In the genomic region with DNA sequence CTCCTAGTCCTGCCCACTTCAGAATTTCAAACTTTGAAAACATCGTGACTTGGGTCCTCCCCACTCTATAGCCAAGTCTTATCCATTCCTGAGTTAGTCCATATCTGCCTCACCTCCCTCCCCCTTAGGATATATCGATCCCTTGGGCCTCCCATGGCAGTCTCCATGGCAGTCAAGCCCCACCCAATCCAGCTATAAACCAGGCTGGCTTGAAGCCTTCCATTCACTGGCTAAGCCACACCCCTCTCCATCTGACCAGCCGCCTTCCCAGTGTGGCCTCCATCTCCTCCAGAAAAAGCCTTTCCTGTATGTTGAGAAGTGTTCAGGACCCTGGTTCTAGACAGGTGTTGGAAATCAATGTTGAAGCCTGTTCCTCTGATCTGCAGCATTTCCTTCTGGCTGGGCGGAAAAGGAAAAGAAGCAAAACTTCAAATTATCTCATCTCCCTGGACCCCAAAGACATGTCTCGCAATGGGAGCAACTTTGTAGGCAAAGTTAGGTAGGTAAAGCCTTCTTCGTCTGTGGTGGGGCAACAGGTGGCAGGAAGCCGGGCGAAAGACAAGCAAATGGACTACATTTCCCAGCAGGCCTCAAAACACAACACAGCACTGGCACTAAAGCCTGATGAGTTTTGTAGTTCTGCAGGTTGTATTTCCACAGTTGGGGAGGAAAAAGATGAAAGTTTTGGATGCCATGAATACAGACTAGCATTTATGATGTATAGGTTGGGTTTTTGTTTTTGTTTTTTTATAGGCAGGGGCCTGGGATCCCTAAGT, we compare ENCODE assay signal across 18 mouse cellular contexts. TPM values are rescaled to one million over a fixed set of nuclear protein-coding genes. Genes with fewer than 3 reads are reported as not detected.
DNase-seq lines count a peak whose midpoint lies in the region; ATAC-seq and TF ChIP-seq lines count a peak whose summit lies in the region.
"Had no signal": no experiment of that assay in that cellular context is flagged by ENCODE, and none has a peak within 500 bp of the region (broad histone marks: within the 10 kb centered on the region; RNA-seq: fewer than 3 reads in every experiment).

No protein-coding gene starts in this region.

- no peak for TF ChIP-seq EP300 in CH12.LX (IDR thresholded peaks at IDR 0.05; ENCODE audit: low read length)

- WGBS in intestine, embryonic 14.5 days, result 74% methylated on average over 8 of the region's 8 CpGs

- TF ChIP-seq RAD21 in CH12.LX (IDR thresholded peaks at IDR 0.05; ENCODE audit: low read depth, low read length), result no peak

- in situ Hi-C loops in CH12.LX (cut with MboI; ENCODE audit: low pct_ligation_motif_present, low pct_unique_long_range_greater_than_20kb, low sequenced_read_pairs), result loop anchor here (10.0 kb wide), 1 partner anchor 65 kb away; no protein-coding TSS in a partner anchor

- H3K27me3 ChIP-seq in erythroblast, embryonic 14.5 days (ENCODE audit: control insufficient read depth), result no peaks in the 10 kb centered on the region
- no peaks in the 10 kb centered on the region for H3K27me3 ChIP-seq in CH12.LX (replicated peaks)
- no peaks in the 10 kb centered on the region for H3K27me3 ChIP-seq in intestine, embryonic 14.5 days (replicated peaks; ENCODE audit: control insufficient read depth, insufficient read depth, low read length)
- H3K27me3 ChIP-seq in splenic B cell, adult 2 months (ENCODE audit: control insufficient read depth, insufficient read depth, low read length, poor library complexity, severe bottlenecking), result no peaks in the 10 kb centered on the region
- H3K27me3 ChIP-seq: neural tube, embryonic 15.5 days had no signal

- peaks cover 74% of the 10 kb centered on the region for H3K4me1 ChIP-seq in erythroblast, embryonic 14.5 days (ENCODE audit: control insufficient read depth)
- peaks cover 7 to 25% of the 10 kb centered on the region in 2 experiments for H3K4me1 ChIP-seq in CH12.LX (ENCODE audit: control insufficient read depth in 1 of 2, insufficient read depth in 2 of 2)
- H3K4me1 ChIP-seq in intestine, embryonic 14.5 days (replicated peaks; ENCODE audit: control insufficient read depth, insufficient read depth, low read length), result peaks cover 27% of the 10 kb centered on the region

- no peak for ATAC-seq in erythroblast, adult 5-6 weeks (replicated peaks; ENCODE audit: low FRiP score, poor library complexity, severe bottlenecking)
- peak; percentile 21; the same call in 1 of the 2 replicates for ATAC-seq in intestine, embryonic 14.5 days (replicated peaks; ENCODE audit: low FRiP score, low TSS enrichment, low read depth)
- ATAC-seq: inflammation-experienced regulatory T-cells, adult 6 months had no signal

- no peak overlapping the region for H3K4me2 ChIP-seq in CH12.LX (ENCODE audit: insufficient read depth, low read depth, poor library complexity, severe bottlenecking)
- H3K4me2 ChIP-seq in intestine, embryonic 14.5 days (ENCODE audit: low read length), result no peak overlapping the region; the same call in 1 of the 2 replicates
- H3K4me2 ChIP-seq: neural tube, embryonic 15.5 days had no signal

- H3K79me2 ChIP-seq in CH12.LX (replicated peaks; ENCODE audit: control insufficient read depth, extremely low read depth, insufficient read depth, poor library complexity, severe bottlenecking), result peaks cover 14% of the 10 kb centered on the region

- no peak overlapping the region for H3K27ac ChIP-seq in CH12.LX (ENCODE audit: insufficient read depth, low read depth)
- H3K27ac ChIP-seq in intestine, embryonic 14.5 days (ENCODE audit: low read depth), result no peak overlapping the region
- H3K27ac ChIP-seq: neural tube, embryonic 15.5 days had no signal

- TF ChIP-seq POLR2A in CH12.LX (IDR thresholded peaks at IDR 0.05; ENCODE audit: low read depth, low read length), result no peak

- no peak for DNase-seq in CH12.LX (ENCODE audit: extremely low read depth)
- DNase-seq in intestine, embryonic 14.5 days (ENCODE audit: low spot score), result no peak
- peak; percentile 24 for DNase-seq in splenic B cell, adult 2 months (ENCODE audit: low read depth, low spot score)
- no peak for DNase-seq in ovary, adult 18-20 months (ENCODE audit: low spot score)
- no peak for DNase-seq in lung, postnatal 10 days
- DNase-seq in gastrocnemius, postnatal 4 days (ENCODE audit: low spot score in 2 of 2), result no peak
- DNase-seq: cerebellum, adult 11-12 months; heart, postnatal 36 days; kidney, postnatal 25 days; layer of hippocampus, postnatal 36 days; right cerebral cortex, postnatal 14 days had no signal

- no peak for TF ChIP-seq CTCF in CH12.LX (conservative IDR thresholded peaks at IDR 0.05 in 1 of 2, IDR thresholded peaks at IDR 0.05 in 1 of 2; ENCODE audit: low read depth in 2 of 2, low read length in 2 of 2)

- H3K9me3 ChIP-seq in erythroblast, embryonic 14.5 days (ENCODE audit: control insufficient read depth, low read length), result peaks cover 4% of the 10 kb centered on the region
- no peaks in the 10 kb centered on the region for H3K9me3 ChIP-seq in CH12.LX (replicated peaks; ENCODE audit: low read length)
- no peaks in the 10 kb centered on the region for H3K9me3 ChIP-seq in intestine, embryonic 14.5 days (ENCODE audit: control insufficient read depth, low read length)
- H3K9me3 ChIP-seq: neural tube, embryonic 15.5 days had no signal

- dilution Hi-C loops in CH12.LX (cut with MboI; ENCODE audit: extremely low pct_ligation_motif_present, extremely low pct_unique_long_range_greater_than_20kb, low sequenced_read_pairs), result no loop called here

- H3K9ac ChIP-seq in CH12.LX (ENCODE audit: insufficient read depth, low read depth), result no peak overlapping the region
- no peak overlapping the region for H3K9ac ChIP-seq in intestine, embryonic 14.5 days (ENCODE audit: low read length)
- H3K9ac ChIP-seq: neural tube, embryonic 15.5 days had no signal

- peak overlapping the region; percentile 44 for H3K4me3 ChIP-seq in erythroblast, embryonic 14.5 days (replicated peaks)
- H3K4me3 ChIP-seq in CH12.LX (replicated peaks in 1 of 3; ENCODE audit: low read depth in 2 of 3, low read length in 2 of 3, poor library complexity in 1 of 3), result no peak overlapping the region
- no peak overlapping the region for H3K4me3 ChIP-seq in intestine, embryonic 14.5 days (ENCODE audit: low read depth, low read length)
- H3K4me3 ChIP-seq: neural tube, embryonic 15.5 days had no signal

- H3K36me3 ChIP-seq in erythroblast, embryonic 14.5 days (ENCODE audit: control insufficient read depth), result peaks cover 58% of the 10 kb centered on the region
- peaks cover 15 to 24% of the 10 kb centered on the region in 2 experiments for H3K36me3 ChIP-seq in CH12.LX (replicated peaks in 1 of 2; ENCODE audit: control insufficient read depth in 1 of 2, insufficient read depth in 1 of 2, low read length in 1 of 2)
- H3K36me3 ChIP-seq in intestine, embryonic 14.5 days (ENCODE audit: control insufficient read depth, insufficient read depth, low read length), result peaks cover 9% of the 10 kb centered on the region; the same call in 1 of the 2 replicates
- no peaks in the 10 kb centered on the region for H3K36me3 ChIP-seq in splenic B cell, adult 2 months (ENCODE audit: control insufficient read depth, insufficient read depth, low read length, poor library complexity, severe bottlenecking)
- H3K36me3 ChIP-seq: neural tube, embryonic 15.5 days had no signal

RNA-seq across cellular contexts. Expression of a gene that starts 6.5 kb away (rescaled TPM):
- 543 and 840 TPM in 2 replicates for polyA plus RNA-seq in erythroblast, embryonic 14.5 days (2012)
- total RNA-seq in erythroblast, adult 5-6 weeks (2015; ENCODE audit: low replicate concordance), result 1,095 and 1,392 TPM in 2 replicates
- total RNA-seq in erythroblast, adult 5-6 weeks (2017; ENCODE audit: low replicate concordance), result 1,351 and 1,490 TPM in 2 replicates
- total RNA-seq in CH12.LX (2012; rRNA removed), result 11.7 and 12.0 TPM in 2 replicates
- total RNA-seq in CH12.LX (2014; rRNA removed), result 12.5 and 13.9 TPM in 2 replicates
- polyA plus RNA-seq in CH12.LX (2012; ENCODE audit: insufficient read length, low read depth), result 31.8 and 37.1 TPM in 2 replicates
- 14.7 and 15.0 TPM in 2 replicates for polyA plus RNA-seq in intestine, embryonic 14.5 days (2014; fragmentation: Nextera tagmentation; extraction: Ambion mirVana)
- 10 to 100 TPM; 22.7 to 23.5 TPM for total RNA-seq in gastrocnemius, postnatal 4 days (2021)

RNA-seq across cellular contexts. Expression of a gene that starts 6.6 kb away (rescaled TPM):
- polyA plus RNA-seq in erythroblast, embryonic 14.5 days (2012), result 0.42 and 1.0 TPM in 2 replicates
- 1.3 TPM in 1 of 2 replicates, not detected in the other for total RNA-seq in erythroblast, adult 5-6 weeks (2015; ENCODE audit: low replicate concordance)
- 2.8 and 9.9 TPM in 2 replicates for total RNA-seq in erythroblast, adult 5-6 weeks (2017; ENCODE audit: low replicate concordance)
- 0.25 TPM in 2 replicates for total RNA-seq in CH12.LX (2012; rRNA removed)
- total RNA-seq in CH12.LX (2014; rRNA removed), result 0.28 TPM in 1 of 2 replicates, not detected in the other
- polyA plus RNA-seq in CH12.LX (2012; ENCODE audit: insufficient read length, low read depth), result 0.90 and 1.3 TPM in 2 replicates
- polyA plus RNA-seq in intestine, embryonic 14.5 days (2014; fragmentation: Nextera tagmentation; extraction: Ambion mirVana), result 0.97 and 1.5 TPM in 2 replicates
- total RNA-seq in gastrocnemius, postnatal 4 days (2021), result 10 to 100 TPM; 17.1 to 20.3 TPM
- total RNA-seq: granulocyte monocyte progenitor cell, adult 5-6 weeks had no signal

RNA-seq across cellular contexts. Expression of a gene that starts 9.3 kb away (rescaled TPM):
- polyA plus RNA-seq in erythroblast, embryonic 14.5 days (2012), result 54.7 and 66.6 TPM in 2 replicates
- 83.0 and 88.6 TPM in 2 replicates for total RNA-seq in erythroblast, adult 5-6 weeks (2015; ENCODE audit: low replicate concordance)
- total RNA-seq in erythroblast, adult 5-6 weeks (2017; ENCODE audit: low replicate concordance), result 487 and 671 TPM in 2 replicates
- total RNA-seq in CH12.LX (2012; rRNA removed) (83.4 and 92.6 TPM in 2 replicates), CH12.LX (2014; rRNA removed) (40.8 and 46.2 TPM in 2 replicates)
- 90.4 and 129 TPM in 2 replicates for polyA plus RNA-seq in CH12.LX (2012; ENCODE audit: insufficient read length, low read depth)
- 192 and 204 TPM in 2 replicates for polyA plus RNA-seq in intestine, embryonic 14.5 days (2014; fragmentation: Nextera tagmentation; extraction: Ambion mirVana)
- total RNA-seq in gastrocnemius, postnatal 4 days (2021), result 100 to 1,000 TPM; 182 to 199 TPM

RNA-seq across cellular contexts. Expression of a gene that starts 30.9 kb away (rescaled TPM):
- polyA plus RNA-seq in erythroblast, embryonic 14.5 days (2012), result 0.01 and 0.02 TPM in 2 replicates
- 3.3 TPM in 2 replicates for total RNA-seq in erythroblast, adult 5-6 weeks (2015; ENCODE audit: low replicate concordance)
- 2.1 and 2.3 TPM in 2 replicates for total RNA-seq in erythroblast, adult 5-6 weeks (2017; ENCODE audit: low replicate concordance)
- total RNA-seq in CH12.LX (2012; rRNA removed) (5.9 and 6.4 TPM in 2 replicates), CH12.LX (2014; rRNA removed) (7.1 and 7.2 TPM in 2 replicates)
- polyA plus RNA-seq in CH12.LX (2012; ENCODE audit: insufficient read length, low read depth), result 15.3 and 18.0 TPM in 2 replicates
- polyA plus RNA-seq in intestine, embryonic 14.5 days (2014; fragmentation: Nextera tagmentation; extraction: Ambion mirVana), result 2.9 and 3.5 TPM in 2 replicates
- 1 to 10 TPM; 8.3 TPM for total RNA-seq in gastrocnemius, postnatal 4 days (2021)

RNA-seq across cellular contexts. Expression of a gene that starts 32.9 kb away (rescaled TPM):
- polyA plus RNA-seq in erythroblast, embryonic 14.5 days (2012), result not detected in 2 replicates
- total RNA-seq in erythroblast, adult 5-6 weeks (2015; ENCODE audit: low replicate concordance), result not detected in 2 replicates
- not detected in 2 replicates for total RNA-seq in erythroblast, adult 5-6 weeks (2017; ENCODE audit: low replicate concordance)
- total RNA-seq in CH12.LX (2012; rRNA removed), result 5.0 and 5.7 TPM in 2 replicates
- 0.85 and 1.3 TPM in 2 replicates for total RNA-seq in CH12.LX (2014; rRNA removed)
- polyA plus RNA-seq in CH12.LX (2012; ENCODE audit: insufficient read length, low read depth), result 2.2 TPM in 1 of 2 replicates, not detected in the other
- polyA plus RNA-seq in intestine, embryonic 14.5 days (2014; fragmentation: Nextera tagmentation; extraction: Ambion mirVana), result not detected in 2 replicates
- total RNA-seq in gastrocnemius, postnatal 4 days (2021), result 1 to 10 TPM; 3.8 to 5.4 TPM
- total RNA-seq: granulocyte monocyte progenitor cell, adult 5-6 weeks; megakaryocyte progenitor cell, adult 5-6 weeks had no signal
- polyA plus RNA-seq: C2C12; inflammation-experienced regulatory T-cells, adult 6 months; neural tube, embryonic 15.5 days had no signal

Comparison
In these comparisons a context has a peak if more than half of its experiments do, and no peak if none do; other contexts are left out.
1. RNA of a gene that starts 6.5 kb away (total RNA-seq): 1,095 to 1,490 TPM in erythroblast, adult 5-6 weeks; 22.7 to 23.5 TPM in gastrocnemius, postnatal 4 days and 11.7 to 13.9 TPM in CH12.LX; every median in the first group is over 10 times any median in the second.